Mouse (Mus musculus): ENCODE data around the gene Rhoc.
"Not testable (repeated sequence)": the region's sequence is repeated elsewhere in the genome, so short reads cannot be mapped to it uniquely, and the experiment has no call there.

Gene Rhoc

DNA sequence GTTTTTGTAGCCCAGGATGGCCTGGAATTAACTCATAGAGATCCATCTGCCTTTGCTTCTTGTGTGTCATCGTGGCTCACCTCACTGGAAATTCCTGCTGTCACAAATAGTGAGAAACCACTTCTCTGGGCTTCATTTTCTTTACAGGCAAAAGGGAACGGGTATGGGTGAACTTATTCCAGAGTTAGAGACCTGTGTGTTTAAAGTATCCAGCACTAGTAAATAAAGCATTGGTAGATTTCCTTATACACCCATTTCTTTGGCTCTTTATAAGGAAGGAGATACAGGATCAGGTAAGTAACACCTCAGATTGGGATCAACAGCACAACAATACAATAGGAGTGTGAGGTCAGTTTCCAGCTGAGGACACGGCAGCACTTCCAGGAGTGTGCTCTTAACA lies at the start of gene Rhoc:
TSS of gene Rhoc (plus strand) at position 301 of the 400 bp plus-strand sequence.
- DNase-seq = no peak

DNA sequence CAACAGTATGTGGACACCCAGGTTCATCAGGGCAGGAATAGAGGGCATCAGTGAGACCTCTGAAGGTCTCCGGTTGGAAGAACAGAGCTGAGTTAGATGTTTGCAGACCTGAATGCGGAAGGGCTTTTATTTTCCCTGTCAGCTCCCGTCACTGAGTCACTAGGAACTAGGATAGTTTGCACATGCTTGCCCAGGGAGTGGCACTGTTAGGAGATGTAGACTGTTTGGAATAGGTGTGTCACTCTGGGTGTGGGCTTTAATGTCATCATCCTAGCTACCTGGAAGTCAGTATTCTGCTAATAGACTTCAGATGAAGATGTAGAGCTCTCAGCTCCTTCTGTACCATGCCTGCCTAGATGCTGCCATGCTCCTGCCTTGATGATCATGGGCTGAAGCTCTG lies 46.2 kb upstream of the Rhoc start:
- no peak for DNase-seq

DNA sequence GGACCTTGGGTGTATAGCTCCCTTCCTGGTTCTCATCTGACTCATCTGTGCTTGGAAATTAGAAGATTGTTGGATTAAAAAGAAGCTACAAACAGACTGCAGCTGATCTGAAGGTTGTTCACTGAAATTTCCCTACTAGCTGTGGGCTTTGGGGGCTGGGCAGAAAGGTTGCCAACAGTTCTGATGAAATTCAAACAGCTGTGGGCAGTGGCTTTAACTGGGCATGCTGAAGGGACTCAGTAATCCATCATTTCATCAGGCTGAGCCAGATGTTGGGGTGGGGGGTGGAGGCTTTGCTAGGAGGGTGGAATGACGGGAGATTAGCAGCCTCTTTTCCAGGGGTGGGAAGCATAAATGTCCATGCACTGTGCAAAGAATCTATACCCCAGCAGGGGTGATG lies 45.0 kb upstream of the Rhoc start:
- no peak for DNase-seq

DNA sequence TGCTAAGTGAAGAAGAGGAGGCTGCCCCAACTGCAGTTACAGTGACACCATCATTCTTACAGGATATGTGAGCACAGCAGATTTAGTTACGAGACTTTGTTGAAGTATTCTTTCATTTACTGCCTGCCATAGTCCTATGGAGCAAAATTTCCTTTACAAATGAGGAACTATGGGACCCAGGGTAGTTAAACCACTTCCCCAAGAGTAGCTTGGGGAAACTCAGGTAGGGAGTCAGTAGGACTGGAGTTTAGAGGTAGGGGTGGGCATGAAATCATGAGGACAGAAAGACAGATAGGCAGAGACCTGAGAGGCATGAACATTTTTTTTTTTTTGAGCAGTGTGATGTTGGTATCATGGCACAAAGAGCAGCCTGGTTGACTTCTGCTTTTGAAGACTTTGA lies 44.3 kb upstream of the Rhoc start:
- no peak for DNase-seq

DNA sequence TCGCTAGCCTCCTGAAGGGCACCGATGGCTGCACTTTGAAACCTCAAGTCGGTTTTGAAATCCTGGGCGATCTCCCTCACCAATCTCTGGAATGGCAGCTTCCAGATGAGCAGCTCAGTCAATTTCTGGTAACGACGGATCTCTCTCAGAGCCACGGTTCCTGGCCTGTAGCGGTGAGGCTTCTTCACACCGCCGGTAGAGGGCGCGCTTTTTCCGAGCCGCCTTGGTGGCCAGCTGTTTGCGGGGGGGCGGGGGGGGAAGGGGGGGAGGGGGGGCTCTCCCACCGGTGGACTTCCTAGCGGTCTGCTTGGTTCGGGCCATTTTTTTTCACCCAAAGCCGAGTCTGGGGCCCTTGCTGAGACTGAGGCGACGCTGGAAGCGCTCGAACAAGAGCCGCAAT lies 35.3 kb upstream of the Rhoc start:
- DNase-seq = not testable (repeated sequence)

DNA sequence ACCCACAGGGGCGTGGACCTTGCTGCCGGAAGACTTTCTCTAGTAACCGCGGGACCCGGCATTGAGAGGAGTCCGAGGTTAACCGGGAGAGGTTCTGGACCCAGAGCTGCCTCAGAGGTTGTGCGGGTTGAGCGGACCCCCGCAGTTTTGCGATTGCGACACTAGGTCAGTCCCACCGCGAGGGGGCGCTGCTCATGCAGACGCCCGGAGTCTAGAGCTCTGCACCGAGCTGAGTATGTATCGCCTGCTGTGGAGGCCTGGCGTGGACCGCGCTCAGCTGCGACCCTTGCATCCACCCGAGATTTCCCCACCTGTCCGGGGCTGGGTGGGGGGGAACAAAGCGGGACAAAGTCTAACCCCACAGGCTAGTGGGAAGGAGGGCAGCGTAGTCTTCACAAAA lies 29.8 kb upstream of the Rhoc start:
- DNase-seq = peak; percentile 52

DNA sequence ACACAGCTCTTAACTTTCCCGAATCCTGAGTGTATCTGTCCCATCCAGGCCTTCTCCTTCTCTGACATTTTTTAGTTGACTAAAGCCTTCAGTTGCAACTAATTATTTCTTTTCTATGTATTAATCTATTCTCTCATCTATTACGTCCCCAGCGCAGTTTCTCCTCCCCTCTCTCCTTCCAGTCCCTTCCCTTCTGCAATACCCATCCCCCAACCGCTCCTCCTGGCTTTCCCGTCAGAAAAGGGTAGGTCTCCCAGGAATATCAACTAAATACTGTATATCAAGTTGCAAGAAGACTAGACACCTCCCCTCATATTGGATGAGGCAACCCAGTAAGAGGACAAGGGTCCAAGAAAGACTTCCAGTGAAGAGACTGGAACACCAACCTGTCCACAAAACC lies 29.3 kb upstream of the Rhoc start:
- no peak for DNase-seq

DNA sequence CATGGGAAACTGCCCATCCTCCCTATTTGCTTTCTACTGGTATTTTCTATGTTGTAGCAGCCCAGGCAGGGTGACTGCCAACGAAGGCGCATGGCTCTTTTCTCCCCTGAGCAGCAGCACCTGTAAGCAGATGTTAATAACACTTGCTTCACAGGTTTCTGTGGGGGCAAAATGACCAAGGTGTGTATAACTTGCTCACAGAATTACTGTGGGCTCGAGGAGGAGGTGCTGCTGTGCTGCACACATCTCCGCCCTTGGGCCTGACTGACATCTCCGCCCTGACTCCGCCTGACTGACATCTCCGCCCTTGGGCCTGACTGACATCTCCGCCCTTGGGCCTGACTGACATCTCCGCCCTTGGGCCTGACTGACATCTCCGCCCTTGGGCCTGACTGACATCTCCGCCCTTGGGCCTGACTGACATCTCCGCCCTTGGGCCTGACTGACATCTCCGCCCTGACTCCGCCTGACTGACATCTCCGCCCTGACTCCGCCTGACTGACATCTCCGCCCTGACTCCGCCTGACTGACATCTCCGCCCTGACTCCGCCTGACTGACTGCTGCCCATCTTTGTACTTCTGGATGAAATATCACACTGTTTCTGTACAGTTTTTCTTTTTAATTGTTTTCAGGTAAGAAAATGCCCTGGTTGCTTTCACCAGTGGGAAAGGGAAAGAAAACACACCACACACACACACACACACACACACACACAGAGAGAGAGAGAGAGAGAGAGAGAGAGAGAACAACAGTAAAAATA lies 25.9 kb upstream of the Rhoc start:
- peak; percentile 28 for DNase-seq

DNA sequence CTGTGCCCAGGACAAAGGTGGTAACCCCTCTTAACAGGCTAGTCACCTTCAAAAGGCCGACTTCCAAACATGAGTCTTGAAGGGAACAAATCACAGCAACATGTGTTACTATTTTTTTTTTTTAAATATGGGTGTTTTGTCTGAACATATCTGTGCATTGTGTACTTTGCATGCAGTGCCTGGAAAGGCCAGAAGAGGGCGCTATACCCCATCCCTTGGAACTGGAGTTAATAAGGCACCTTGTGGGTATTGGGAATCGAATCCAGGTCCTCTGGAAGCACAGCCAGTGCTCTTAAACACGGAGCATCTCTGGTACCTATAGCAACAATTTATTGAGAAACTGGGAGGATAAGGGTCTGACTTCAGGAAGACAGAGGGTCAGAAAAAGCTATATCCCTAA lies 23.2 kb upstream of the Rhoc start:
- peak; percentile 28 for DNase-seq

DNA sequence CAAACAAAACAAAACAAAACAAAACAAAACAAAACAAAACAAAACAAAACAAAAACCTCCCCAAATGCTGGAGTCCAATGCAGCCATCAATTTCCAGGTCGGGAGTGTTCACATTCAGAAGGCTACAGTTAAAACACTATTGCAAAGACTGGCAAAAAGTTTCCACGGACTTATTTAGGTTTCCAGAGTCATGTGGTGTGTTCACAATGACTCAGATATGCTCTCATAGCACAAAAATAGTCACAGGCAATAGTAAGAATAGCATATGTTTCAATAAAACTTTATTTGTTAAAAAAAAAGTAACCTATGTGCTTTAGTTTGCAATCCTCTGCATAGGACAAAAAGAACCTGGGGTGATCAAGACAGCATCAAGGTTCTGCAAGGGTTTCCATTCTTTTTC lies 21.0 kb upstream of the Rhoc start:
- DNase-seq = no peak

DNA sequence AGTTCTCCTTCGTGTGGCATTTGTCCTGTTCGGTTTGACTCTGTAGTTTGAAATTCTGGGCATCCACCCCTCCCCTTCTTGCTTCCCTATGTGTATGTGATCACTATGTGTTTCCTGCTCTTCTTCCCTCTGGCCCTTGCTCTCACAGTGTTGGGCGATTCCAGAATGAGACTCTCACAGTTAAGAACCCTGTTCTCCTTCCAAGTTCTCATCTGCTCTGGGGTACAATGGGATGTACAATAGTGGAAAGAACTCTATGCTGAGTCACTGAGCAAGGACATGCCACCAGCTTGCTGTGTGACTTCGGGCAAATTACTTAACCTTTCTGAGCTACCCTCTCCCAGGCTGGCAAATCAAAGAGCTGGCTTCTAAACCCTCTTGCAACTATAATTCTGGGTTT lies 20.5 kb upstream of the Rhoc start:
- DNase-seq = no peak

DNA sequence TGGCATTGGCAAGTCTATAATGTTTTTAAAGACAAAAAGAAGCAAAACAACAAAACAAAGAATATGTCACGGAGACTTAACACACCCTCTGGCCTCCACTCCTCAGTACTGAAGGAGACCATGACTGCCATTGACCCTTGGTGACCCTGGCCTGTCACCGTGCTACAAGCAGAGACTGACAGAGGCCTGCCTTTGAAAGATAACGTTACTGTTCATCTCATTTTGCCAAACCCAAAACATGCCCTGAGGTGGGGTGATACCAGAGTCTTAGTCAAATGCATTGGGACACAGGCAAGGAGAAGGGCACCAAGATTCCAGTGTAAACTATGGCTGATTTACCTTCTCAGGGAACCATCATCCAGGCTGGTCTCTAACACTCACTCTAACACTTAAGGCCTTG lies 19.0 kb upstream of the Rhoc start:
- DNase-seq = no peak

DNA sequence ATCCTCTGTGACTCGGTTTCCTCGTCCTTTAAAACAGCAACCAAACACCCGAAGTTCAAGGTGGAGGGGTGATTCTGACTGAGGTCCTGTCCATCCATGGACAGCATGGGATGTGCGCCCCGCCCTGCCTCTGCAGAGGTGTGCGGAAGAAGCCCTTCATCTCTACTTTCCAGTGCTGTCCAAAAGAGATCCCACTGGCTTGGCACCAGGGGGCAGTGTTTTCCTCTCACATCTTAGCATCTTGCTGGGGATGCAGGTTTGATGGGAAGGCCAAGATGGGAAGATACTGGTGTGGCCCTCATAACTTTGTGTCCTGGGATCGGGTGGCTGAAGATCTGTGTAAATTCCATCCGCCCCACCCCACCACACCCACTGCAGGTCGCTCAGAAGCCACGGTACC lies 18.1 kb upstream of the Rhoc start:
- peak; percentile 52 for DNase-seq

DNA sequence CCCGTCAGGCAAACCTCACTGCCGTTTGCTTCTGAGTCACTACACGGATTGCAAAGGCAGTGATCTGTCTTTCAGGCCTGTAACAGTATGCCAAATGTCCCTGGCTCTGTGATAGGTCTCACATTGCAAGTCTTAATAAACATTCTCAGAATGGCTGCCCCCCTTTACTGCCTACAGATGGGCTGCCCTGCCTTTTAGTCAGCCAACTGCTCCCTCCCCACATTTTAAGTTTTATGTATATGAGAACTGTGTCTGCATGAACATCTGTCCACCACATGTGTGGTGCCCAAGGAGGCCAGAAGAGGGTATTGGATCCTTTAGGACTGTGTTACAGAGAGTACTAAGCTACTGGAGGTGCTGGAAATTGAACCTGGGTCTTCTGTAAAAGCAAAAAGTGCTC lies 17.3 kb upstream of the Rhoc start:
- no peak for DNase-seq

DNA sequence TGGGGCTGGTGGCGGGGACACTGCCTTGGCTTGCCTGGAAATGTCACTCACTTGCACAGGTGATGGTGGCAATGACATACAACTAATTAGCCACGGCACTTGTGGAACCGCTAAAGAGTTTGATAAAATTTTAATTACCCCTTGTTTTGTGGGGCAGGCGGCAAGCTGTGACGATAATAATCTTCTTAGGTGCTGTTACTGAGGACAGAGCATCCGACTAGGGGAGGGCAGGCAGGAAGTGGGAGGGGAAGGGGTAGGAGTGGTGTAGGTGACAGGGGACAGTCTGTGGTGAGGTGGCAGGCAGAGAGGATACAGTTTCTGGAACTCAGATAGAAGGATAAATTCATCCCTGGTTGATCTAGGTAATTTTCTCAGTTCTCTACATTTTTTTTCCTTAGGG lies 16.7 kb upstream of the Rhoc start:
- DNase-seq = no peak

DNA sequence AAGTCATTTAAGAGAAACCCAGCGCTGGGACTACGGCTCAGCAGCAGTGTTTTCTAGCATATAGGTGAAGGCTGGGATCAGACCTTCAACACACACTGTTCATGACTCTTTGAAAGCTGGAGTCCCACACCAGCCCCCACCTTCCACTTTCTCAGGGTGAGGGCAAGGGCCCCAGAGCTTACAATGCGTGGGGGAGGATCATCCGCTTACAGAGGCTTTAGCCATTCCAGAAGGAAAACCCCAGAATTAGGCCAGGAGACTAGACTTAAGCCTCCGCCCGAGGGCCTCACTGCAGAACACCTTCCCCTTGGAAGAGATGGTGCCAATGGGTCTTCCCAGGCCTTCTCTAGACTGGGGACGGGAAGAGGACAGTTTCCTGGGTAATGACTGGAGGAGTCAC lies 14.9 kb upstream of the Rhoc start:
- no peak for DNase-seq

DNA sequence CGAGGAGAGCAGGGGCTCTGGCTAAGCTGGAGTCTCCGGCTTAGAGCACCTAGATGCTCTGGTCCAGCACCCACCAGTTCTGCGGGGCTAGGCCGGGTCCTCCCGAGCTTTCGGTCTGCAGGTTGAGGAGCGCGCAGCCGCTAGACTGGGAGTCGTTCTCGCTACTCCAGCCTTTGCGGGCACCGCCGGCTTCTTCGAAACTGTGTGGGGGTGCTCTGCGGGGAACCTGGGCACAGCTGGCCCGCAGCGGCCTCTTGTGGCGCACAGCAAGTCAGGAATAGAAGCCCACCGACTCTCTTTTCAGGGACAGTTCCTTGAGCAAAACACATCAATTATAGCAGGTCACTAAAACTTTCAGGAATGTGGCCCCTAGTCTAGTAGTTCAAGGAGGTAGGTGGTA lies 10.8 kb upstream of the Rhoc start:
- DNase-seq = no peak

DNA sequence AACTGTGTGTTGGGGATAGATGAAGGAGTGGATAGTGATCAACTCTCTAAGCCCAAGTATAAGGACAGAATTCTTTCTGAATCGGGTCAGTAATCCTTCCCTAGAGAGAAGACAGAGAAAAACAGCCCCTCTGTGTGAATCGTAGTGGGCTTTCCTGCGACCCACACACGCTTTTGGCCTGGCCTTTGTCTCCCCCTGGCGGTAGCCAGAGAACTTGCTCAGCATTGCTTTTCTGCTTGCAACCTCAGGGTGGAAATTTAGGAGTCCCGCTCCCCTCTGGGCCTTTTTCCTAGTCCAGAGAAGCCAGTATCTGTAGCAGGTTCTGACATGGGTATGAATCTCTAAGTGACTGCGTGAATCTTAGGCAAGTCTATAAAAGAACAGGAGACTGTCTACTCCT lies 8.2 kb upstream of the Rhoc start:
- peak; percentile 43 for DNase-seq

DNA sequence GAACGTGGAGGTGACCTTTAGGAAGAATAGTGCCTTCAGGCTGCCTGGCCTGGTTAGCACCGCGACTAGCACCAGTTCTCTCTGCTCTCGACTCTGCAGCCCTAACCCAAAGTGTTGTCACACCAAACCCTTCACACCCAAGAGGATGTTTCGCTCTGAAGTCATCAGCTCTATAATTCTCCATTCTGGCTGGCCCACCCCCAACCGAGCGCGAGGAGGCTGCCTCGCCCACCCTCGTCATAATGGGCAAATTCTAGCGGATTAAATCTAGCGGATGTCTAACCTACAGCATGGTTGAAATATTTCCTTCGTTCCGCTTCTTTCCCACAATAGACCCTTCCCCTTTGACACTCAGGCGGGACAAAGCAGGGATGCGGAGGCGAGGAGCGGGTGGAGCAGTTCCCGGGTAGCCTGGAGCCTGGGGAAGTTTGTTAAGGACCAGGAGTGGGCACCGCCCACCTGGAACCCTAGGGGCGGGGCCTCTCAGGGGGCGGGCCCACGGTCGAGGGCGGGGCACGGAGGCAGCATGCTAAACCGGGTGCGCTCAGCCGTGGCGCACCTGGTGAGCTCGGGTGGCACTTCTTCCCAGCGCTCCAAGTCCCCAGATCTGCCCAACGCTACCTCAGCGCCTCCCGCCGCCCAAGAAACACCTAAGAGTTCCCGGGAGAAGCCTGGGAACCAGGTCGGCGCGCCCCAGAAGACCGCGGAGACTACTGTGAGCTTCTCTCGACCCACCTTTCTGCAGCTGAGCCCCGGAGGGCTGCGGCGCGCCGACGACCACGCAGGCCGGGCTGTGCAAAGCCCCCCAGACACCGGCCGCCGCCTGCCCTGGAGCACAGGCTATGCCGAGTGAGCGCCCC lies 7.4 kb upstream of the Rhoc start, which contains the start of gene Ppm1j:
TSS of gene Ppm1j (plus strand) at position 496 of the 860 bp plus-strand sequence.
- peak; percentile 89 for DNase-seq

DNA sequence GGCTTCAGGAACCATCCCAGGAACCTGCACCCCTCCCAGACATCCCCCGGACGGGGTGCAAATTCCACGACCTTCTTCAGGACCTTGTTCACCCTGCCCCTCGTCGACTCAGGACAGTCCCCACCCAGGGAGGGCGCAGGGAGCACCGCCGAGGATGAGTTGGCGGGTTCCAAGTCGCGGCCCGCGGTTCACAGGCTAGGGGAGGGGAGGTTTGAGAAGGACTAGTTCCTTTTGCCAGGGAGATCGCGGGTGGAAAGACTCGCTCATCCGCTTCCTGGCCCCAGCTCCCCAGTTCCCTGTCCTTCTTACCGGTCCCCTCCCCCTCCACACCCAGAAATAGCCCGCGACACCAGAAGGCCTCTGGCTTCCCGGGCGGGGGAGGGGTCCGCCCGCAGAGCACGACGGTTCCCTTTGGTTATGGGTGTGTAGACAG lies 6.7 kb upstream of the Rhoc start, which contains the start of gene Fam19a3:
TSS of gene Fam19a3 (minus strand) at position 370 of the 433 bp plus-strand sequence.
- DNase-seq = peak; percentile 41

DNA sequence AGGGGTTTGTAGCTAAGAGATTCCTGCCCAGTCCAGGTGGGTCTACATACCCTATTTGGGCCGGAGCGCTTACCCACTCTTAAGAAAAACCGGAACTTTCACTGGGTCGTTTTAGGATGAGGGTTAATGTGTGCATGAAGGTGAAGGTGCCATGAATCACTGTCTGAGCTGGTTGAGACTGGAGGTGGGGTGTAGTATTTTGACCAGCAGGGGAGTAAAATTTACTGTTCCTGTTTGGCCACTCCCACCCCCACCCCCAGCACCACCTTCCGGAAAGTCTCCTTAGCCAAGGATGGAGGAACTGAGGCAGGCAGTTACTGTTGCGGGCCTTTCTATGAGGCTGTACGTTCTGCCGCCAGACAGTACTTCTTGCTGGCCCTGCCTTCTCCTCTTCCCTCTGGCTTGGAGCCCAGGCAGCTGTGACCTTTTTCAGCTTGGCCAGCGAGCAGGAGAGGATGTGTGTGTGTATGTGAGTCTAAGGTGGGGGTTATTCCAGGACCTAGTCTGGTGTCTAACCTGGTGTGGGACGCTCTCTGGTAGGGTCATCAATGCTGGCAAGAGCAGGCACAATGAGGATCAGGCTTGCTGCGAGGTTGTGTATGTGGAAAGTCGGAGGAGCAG lies 6.0 kb upstream of the Rhoc start:
- DNase-seq = peak; percentile 72

DNA sequence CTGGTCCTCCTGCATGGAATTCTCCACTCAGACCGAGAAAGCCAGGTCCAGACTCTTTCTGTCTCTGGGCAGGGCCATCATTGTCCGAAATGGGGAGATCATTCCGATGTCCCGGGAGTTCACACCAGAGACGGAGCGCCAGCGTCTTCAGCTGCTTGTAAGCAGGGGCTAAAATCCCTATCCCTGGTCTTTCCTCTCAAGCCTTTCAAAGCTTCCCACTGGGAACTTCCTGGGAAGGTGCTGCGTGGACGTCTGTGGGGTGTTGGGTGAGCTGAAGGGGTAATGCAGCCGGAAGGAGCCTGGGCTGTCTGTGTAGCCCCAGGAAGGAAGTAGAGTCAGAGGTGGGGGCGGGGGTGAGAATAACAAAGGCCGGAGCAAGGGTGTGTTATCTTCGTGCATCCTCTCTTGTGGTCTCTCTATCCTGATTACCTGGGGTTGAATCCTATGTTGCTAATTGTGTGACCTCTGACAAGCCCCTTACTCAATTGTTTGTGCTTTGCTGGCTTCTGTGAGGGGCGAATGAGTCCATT lies 4.1 kb upstream of the Rhoc start:
- DNase-seq = no peak

DNA sequence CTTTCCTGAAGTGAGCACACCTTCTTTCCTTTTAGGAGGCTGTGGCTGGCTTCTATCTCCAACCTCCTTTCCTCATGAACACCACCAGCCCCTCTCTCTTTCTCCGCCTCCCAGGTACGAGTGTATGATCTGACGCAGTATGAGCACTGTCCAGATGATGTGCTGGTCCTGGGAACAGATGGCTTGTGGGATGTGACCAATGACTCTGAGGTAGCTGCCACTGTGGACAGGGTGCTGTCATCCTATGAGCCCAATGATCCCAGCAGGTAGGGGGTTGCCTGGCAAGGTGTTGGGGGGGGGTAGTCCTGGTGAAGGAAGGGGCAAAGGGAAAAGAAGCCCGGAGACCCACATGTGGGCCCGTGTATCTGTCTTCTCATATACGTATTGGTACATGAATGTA lies 2.9 kb upstream of the Rhoc start:
- no peak for DNase-seq

All from kidney, adult 9 months (tissue).